Mouse (Mus musculus): ENCODE data around the gene Galk2.

DNA sequence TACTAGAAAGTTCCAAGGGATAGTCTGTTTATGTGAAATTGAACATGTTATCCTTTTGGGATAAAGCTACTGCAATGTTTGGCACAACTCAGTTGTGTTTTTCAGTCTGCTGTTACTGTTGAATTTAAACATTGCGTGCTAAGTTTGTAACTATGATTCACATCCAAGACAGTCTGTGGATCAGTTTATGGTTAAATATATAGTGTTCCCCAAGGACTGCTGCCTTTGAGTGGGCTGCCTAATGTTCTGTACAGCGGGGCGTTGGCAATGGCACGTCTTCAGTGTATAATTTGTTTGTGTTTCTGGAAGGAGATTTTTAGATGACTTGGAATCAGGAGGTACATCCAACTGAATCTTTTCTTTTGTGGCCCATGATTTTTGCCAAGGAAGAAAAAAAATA, 36.2 kb downstream of the Galk2 start:
- TF ChIP-seq CTCF (IDR thresholded peaks at IDR 0.05; ENCODE audit: insufficient read depth, low read depth, low read length) (no peak), POLR2A (IDR thresholded peaks at IDR 0.05; ENCODE audit: insufficient read depth, low read depth, low read length) (no peak)
